Mouse (Mus musculus): ENCODE data around the gene Cyb5d1. TPM values are rescaled to one million over a fixed set of nuclear protein-coding genes. Genes with fewer than 3 reads are reported as not detected.

Gene Cyb5d1
- polyA plus RNA-seq, 1 experiment from 2014 or later = 43.7 TPM

DNA sequence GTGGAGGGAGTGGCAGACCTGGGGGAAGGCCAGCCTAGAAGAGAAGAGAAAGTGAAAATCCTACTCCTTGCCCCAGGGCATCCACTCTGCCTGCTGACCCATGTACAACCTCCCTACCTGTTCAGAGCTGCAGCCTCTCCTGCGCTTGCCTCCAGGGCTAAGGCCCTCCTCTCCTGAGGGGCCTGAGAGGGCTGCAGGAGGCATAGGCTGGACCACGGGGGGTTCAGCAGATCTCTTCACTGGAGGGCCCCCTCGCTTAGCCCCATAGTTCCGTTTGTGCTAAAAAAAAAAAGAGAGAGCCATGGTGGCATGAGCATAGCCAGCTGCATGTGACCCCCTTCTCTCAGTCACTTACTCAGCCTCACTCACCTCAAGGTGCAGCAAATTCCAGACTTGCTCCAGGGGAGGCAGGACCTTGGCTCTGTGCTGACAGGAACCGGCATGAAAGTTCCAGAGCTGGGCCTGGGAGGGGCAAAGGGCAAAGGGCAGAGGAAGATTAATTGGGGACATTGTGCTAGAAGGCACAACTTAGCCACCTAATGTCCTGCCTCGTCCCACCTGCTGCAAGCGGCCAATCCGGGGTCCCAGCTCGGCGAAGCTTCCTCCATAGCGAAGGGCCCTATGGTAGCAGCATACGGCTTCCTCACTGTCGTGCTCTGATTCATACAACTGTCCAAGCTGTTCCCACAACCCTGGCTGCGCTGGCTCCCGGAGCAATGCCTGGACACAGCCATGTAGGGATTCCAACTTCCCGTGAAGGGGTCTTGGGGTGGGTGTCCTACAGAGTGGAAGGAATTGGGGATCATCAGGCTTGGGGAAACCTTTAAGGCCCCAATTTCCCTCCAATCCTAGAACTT, 11.7 kb upstream of the Cyb5d1 start:
- peaks cover 31% of the 10 kb centered on the region for H3K36me3 ChIP-seq (ENCODE audit: control insufficient read depth, insufficient read depth, low read length)
- H3K4me1 ChIP-seq (replicated peaks; ENCODE audit: control insufficient read depth, insufficient read depth, low read length) = peaks cover 12% of the 10 kb centered on the region
- no peak for DNase-seq (ENCODE audit: low spot score)

DNA sequence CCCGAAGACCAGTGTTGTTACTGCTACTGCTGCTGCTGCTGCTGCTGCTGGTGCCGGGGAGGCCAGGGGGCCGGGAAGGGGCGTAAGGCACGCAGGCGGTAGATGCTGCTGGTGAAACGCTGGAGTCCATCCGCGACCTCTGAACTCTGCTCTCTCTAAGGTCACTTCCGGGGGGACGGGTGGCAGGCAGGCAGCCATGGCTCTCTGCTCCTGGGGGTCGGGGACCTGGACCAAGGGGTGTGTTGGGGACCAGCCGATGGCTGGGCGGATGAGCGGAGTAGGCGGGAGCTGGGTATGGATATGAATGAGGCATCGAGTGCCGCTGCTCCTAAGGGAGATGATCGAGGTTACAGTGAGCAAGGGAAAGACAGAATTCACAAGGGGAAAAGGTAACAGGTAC, 10.9 kb upstream of the Cyb5d1 start:
- Histone ChIP-seq H3K9me3 (ENCODE audit: control insufficient read depth, low read length) (no peaks in the 10 kb centered on the region), H3K4me2 (ENCODE audit: low read depth, low read length, severe bottlenecking) (no peak overlapping the region), H3K36me3 (ENCODE audit: control insufficient read depth, insufficient read depth, low read length) (peaks cover 31% of the 10 kb centered on the region), H3K4me1 (replicated peaks; ENCODE audit: control insufficient read depth, insufficient read depth, low read length) (peaks cover 12% of the 10 kb centered on the region), H3K27ac (ENCODE audit: low read depth, low read length) (no peak overlapping the region), H3K4me3 (ENCODE audit: low read depth, low read length) (no peak overlapping the region), H3K27me3 (ENCODE audit: control insufficient read depth, insufficient read depth, low read length) (no peaks in the 10 kb centered on the region), H3K9ac (ENCODE audit: low read length) (no peak overlapping the region)
- no peak for ATAC-seq (replicated peaks; ENCODE audit: low FRiP score)
- 92% methylated on average over 19 of the region's 19 CpGs for WGBS
- no peak for DNase-seq (ENCODE audit: low spot score)

More for the DNA sequence above, 11.7 kb upstream of the Cyb5d1 start:
- 92% methylated on average over 16 of the region's 16 CpGs for WGBS
- H3K27ac ChIP-seq (ENCODE audit: low read depth, low read length) = no peak overlapping the region
- no peak overlapping the region for H3K4me3 ChIP-seq (ENCODE audit: low read depth, low read length)
- no peaks in the 10 kb centered on the region for H3K27me3 ChIP-seq (ENCODE audit: control insufficient read depth, insufficient read depth, low read length)
- H3K4me2 ChIP-seq (ENCODE audit: low read depth, low read length, severe bottlenecking) = no peak overlapping the region
- no peaks in the 10 kb centered on the region for H3K9me3 ChIP-seq (ENCODE audit: control insufficient read depth, low read length)
- H3K9ac ChIP-seq (ENCODE audit: low read length) = no peak overlapping the region
- no peak for ATAC-seq (replicated peaks; ENCODE audit: low FRiP score)

DNA sequence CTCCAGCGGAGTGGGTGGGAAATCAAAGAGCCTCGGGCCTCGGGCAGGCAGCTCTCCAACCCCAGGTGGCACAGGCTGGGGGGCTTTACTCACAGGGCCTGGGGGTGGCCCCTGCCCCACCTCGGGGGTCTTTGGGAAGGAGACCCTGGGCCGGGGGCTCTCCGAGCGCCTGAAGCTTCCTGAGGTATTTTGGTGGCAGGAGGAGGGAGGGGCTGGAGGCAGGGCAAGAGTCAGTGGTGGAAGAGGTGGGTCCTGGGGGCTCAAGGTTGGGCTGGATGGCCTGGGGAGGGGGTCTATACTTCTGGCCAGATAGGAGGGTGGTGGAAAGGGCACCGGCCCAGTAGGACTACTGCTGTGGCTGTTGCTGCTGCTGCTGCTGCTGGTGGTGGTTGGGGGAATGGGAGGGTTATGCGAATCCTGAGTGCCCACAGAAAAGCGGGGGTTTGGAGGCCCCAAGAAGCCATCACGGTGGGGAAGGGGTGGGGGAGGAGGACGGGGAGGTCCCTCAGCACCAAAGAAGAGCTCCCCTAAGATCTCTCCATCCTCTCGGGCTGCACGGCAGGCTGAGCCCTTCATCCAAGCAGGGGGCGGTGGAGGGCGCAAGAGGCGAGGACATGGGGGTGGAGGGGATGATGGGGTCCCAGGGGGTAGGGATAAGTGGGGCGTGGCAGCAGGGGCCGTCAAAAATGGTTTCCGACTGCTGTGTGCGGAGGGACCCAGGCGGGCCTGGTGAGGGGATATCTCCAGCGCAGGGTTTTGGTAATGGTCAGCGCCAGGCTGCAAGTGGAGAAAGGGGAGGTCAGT, 10.2 kb upstream of the Cyb5d1 start:
- no peaks in the 10 kb centered on the region; the same call in 1 of the 2 replicates for H3K27me3 ChIP-seq (ENCODE audit: control insufficient read depth, insufficient read depth, low read length)
- peaks cover 38% of the 10 kb centered on the region for H3K36me3 ChIP-seq (ENCODE audit: control insufficient read depth, insufficient read depth, low read length)
- WGBS = 89% methylated on average over 22 of the region's 24 CpGs
- H3K4me3 ChIP-seq (ENCODE audit: low read depth, low read length) = no peak overlapping the region
- ATAC-seq (replicated peaks; ENCODE audit: low FRiP score) = no peak
- H3K27ac ChIP-seq (ENCODE audit: low read depth, low read length) = no peak overlapping the region
- DNase-seq (ENCODE audit: low spot score) = peak; percentile 56
- no peak overlapping the region for H3K4me2 ChIP-seq (ENCODE audit: low read depth, low read length, severe bottlenecking)
- peaks cover 12% of the 10 kb centered on the region for H3K4me1 ChIP-seq (replicated peaks; ENCODE audit: control insufficient read depth, insufficient read depth, low read length)
- H3K9me3 ChIP-seq (ENCODE audit: control insufficient read depth, low read length) = no peaks in the 10 kb centered on the region
- H3K9ac ChIP-seq (ENCODE audit: low read length) = no peak overlapping the region

DNA sequence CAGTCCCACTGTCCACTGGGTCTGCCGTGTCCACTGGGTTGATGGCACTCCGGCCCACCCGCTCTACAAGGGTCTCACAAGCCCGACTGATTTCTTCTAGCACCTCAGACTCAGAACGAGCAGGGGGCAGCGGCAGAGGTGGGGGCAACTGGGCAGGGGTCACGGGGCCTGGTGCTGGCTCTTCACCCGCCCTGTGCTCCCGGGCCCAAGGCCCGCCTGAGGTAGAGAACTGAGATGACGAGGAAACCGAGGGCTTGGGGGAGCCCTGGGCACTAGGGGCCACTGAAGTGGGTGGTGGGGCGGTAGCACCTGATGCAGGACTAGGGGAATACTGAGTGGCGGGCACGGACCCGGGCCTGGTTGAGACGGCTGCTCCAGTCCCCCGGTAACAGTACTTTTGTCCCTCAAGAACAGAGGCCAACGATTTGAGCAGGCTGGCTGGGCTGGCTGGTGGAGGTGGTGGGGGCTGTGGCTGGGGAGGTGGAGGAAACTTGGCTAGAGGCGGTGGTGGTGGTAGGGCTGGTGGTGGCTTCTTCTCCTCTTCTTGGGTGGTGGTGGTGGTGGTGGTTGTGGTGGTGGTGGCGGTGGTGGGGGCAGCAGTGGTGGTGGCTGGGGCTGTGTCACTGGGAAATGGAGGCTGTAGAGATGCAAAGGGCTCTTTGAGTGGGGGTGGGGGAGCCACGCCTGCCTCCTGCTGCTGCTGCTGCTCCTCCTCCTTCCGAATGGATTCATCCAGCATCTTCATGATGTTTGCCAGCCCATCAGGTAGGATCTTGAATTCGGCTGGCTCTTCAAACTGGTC, 9.4 kb upstream of the Cyb5d1 start:
- ATAC-seq (replicated peaks; ENCODE audit: low FRiP score) (no peak), DNase-seq (ENCODE audit: low spot score) (peak; percentile 52)
- Histone ChIP-seq H3K4me3 (ENCODE audit: low read depth, low read length) (no peak overlapping the region), H3K27me3 (ENCODE audit: control insufficient read depth, insufficient read depth, low read length) (peaks cover 2% of the 10 kb centered on the region; the same call in 1 of the 2 replicates), H3K4me1 (replicated peaks; ENCODE audit: control insufficient read depth, insufficient read depth, low read length) (peaks cover 14% of the 10 kb centered on the region), H3K9ac (ENCODE audit: low read length) (no peak overlapping the region), H3K36me3 (ENCODE audit: control insufficient read depth, insufficient read depth, low read length) (peaks cover 43% of the 10 kb centered on the region), H3K4me2 (ENCODE audit: low read depth, low read length, severe bottlenecking) (no peak overlapping the region), H3K27ac (ENCODE audit: low read depth, low read length) (no peak overlapping the region), H3K9me3 (ENCODE audit: control insufficient read depth, low read length) (no peaks in the 10 kb centered on the region)
- 92% methylated on average over 24 of the region's 24 CpGs for WGBS

DNA sequence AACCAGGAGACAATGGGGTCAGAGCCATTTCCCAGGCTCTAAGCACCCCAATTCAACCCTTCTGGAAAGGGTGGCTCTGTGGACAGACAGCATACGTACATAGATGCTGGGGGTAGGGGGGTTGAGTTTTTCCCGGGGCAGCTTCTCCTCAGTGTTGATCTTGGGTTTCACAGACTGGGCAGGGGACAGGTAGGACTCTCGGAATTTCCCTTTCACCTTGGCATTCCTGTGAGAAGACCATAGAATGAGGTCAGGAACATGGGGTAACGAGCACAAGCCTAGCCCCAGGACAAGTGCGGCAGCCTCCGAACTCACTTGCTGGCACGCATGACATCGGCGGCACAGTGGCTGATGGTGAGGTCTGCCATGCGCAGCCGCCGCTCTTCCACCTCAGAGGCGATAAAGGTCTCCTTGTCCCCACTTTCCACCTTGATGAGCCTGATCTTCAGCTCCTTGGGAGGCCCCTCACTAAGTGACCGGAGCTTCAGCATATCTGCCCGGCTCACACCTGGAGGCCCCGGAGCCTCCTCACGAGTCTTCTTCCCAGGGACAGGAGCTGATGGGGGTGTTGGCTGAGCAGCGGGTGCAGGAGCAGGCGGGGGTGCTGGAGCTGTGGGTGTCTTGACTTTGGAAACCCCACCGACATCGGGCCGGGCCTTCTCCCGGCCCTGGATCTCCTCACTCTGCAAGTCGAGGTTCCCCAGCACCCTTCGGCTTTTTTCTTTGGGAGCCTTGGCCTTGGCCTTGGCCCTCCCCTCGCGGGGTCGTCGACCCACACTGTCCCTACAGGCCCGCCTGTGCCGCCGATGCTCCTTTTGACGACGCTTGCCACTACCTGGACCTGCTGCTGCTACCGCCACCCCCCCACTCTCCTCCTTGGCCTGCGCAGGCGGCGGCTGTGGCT, 8.5 kb upstream of the Cyb5d1 start:
- Histone ChIP-seq H3K9me3 (ENCODE audit: control insufficient read depth, low read length) (no peaks in the 10 kb centered on the region), H3K4me2 (ENCODE audit: low read depth, low read length, severe bottlenecking) (no peak overlapping the region), H3K36me3 (ENCODE audit: control insufficient read depth, insufficient read depth, low read length) (peaks cover 43% of the 10 kb centered on the region), H3K9ac (ENCODE audit: low read length) (no peak overlapping the region), H3K4me3 (ENCODE audit: low read depth, low read length) (no peak overlapping the region), H3K4me1 (replicated peaks; ENCODE audit: control insufficient read depth, insufficient read depth, low read length) (peaks cover 19% of the 10 kb centered on the region), H3K27me3 (ENCODE audit: control insufficient read depth, insufficient read depth, low read length) (peaks cover 2% of the 10 kb centered on the region; the same call in 1 of the 2 replicates), H3K27ac (ENCODE audit: low read depth, low read length) (no peak overlapping the region)
- WGBS = 89% methylated on average over 37 of the region's 38 CpGs
- ATAC-seq (replicated peaks; ENCODE audit: low FRiP score) (no peak), DNase-seq (ENCODE audit: low spot score) (peak; percentile 53)

DNA sequence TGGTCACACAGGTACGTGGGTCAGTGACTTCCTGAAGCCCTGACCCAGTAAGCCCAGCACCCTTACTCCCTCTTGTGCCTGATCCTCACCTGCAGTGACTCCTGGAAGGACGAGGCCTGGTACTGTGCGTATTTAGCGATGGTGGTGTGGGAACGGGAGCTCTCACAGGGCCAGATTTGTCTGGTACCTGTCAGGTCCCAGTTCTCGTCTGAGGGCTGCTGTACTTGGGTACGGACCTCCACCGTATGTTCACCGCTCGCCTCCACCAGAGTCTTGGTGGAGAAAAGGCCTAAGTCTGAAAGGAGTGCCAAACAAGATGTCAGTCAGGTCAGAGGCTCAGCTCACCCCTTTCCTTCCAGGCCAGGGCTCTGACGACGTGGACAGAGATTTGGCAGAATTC, 6.6 kb upstream of the Cyb5d1 start:
- 88% methylated on average over 12 of the region's 12 CpGs for WGBS
- peaks cover 2% of the 10 kb centered on the region; the same call in 1 of the 2 replicates for H3K27me3 ChIP-seq (ENCODE audit: control insufficient read depth, insufficient read depth, low read length)
- peaks cover 26% of the 10 kb centered on the region for H3K4me1 ChIP-seq (replicated peaks; ENCODE audit: control insufficient read depth, insufficient read depth, low read length)
- no peaks in the 10 kb centered on the region for H3K9me3 ChIP-seq (ENCODE audit: control insufficient read depth, low read length)
- ATAC-seq (replicated peaks; ENCODE audit: low FRiP score) = no peak
- no peak overlapping the region for H3K9ac ChIP-seq (ENCODE audit: low read length)
- H3K4me3 ChIP-seq (ENCODE audit: low read depth, low read length) = no peak overlapping the region
- H3K36me3 ChIP-seq (ENCODE audit: control insufficient read depth, insufficient read depth, low read length) = peaks cover 38% of the 10 kb centered on the region
- H3K4me2 ChIP-seq (ENCODE audit: low read depth, low read length, severe bottlenecking) = no peak overlapping the region
- no peak for DNase-seq (ENCODE audit: low spot score)
- no peak overlapping the region for H3K27ac ChIP-seq (ENCODE audit: low read depth, low read length)

DNA sequence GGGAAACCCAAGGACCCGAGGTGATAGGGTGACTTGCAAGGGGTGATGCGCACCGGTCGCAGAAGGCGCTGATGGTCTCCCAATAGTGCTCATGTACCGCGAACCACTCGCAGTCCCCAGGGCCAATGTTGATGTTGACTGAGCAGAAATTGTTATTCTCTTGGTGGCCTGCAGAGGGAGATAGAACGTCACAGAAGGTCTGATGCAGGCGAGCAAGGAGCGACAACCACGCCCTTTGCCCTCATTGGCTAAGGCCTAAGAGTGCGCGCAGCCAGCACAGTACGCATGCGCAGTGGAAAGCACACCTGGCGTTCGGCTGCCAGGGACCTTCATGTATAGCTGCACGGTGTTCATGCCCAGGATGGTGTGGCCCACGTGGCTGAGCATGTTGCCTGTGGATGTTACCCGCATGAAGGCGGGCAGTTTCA, 5.8 kb upstream of the Cyb5d1 start:
- peaks cover 32% of the 10 kb centered on the region for H3K36me3 ChIP-seq (ENCODE audit: control insufficient read depth, insufficient read depth, low read length)
- no peak overlapping the region for H3K4me2 ChIP-seq (ENCODE audit: low read depth, low read length, severe bottlenecking)
- no peak overlapping the region; the same call in 1 of the 2 replicates for H3K4me3 ChIP-seq (ENCODE audit: low read depth, low read length)
- no peaks in the 10 kb centered on the region for H3K9me3 ChIP-seq (ENCODE audit: control insufficient read depth, low read length)
- H3K9ac ChIP-seq (ENCODE audit: low read length) = no peak overlapping the region
- DNase-seq (ENCODE audit: low spot score) (peak; percentile 92), ATAC-seq (replicated peaks; ENCODE audit: low FRiP score) (peak; percentile 69)
- no peak overlapping the region for H3K27ac ChIP-seq (ENCODE audit: low read depth, low read length)
- 18% methylated on average over 22 of the region's 22 CpGs for WGBS
- H3K27me3 ChIP-seq (ENCODE audit: control insufficient read depth, insufficient read depth, low read length) = peaks cover 2% of the 10 kb centered on the region; the same call in 1 of the 2 replicates
- H3K4me1 ChIP-seq (replicated peaks; ENCODE audit: control insufficient read depth, insufficient read depth, low read length) = peaks cover 32% of the 10 kb centered on the region
